Mouse (Mus musculus): ENCODE data around the gene Il6ra.

DNA sequence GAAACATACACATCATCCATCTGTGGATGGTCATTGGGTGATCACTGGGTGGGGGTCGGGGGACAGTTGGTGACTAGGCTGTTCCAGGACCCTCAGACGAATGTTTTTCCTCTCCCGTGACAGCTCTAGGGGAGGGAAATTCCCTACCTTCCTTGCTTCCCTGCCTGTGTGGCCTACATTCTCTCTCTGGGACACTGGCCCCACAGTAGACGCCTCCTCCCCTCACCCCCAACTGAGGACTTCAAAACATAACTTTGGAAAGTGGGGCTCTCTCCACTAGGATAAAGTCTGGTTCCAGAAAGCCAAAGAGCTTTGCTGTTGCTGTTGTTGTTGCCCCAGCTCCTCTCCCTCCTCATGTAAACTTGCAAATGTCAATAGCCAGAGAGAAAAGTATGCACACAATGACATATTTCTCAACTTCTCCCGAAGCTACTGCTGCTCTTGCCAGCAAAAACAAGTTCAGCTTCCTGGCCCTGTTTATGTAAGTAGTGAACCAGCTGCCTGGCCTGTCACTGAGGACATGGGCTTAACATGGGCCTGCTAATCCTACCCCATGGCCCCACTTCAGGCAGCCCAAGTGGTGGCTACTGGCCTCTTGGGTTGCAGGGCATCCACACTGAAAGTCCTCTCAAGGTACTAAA, 14.0 kb downstream of the Il6ra start:
- TF ChIP-seq POLR2A (IDR thresholded peaks at IDR 0.05; ENCODE audit: control insufficient read depth, extremely low read depth, insufficient read depth, low read length, poor library complexity) (no peak), CTCF (IDR thresholded peaks at IDR 0.05; ENCODE audit: borderline replicate concordance, control insufficient read depth, extremely low read depth, insufficient read depth, low read length, poor library complexity) (no peak)
